Mouse (Mus musculus) midbrain, embryonic 13.5 days (tissue): ENCODE measurements at regions not wholly inside any gene's neighbourhood (a gene's known extent, or its start where the extent isn't known, plus 50 kb on each side); places are given as distances from the start of the nearest gene placed in this dataset.

Experiments
- ATAC-seq: fragments of 200-750 bp; cut with Nextera tagmentation; 2 replicates; pipeline ENCODE4 v1.8.0; 2017; ENCODE audit warnings: mild to moderate bottlenecking, moderate TSS enrichment, moderate library complexity
- H3K27ac ChIP-seq: fragments of 300-500 bp; sonication (generic); 2 replicates; pipeline ENCODE4 v1.5.1; 2015; ENCODE audit warnings: inconsistent platforms, mild to moderate bottlenecking, moderate library complexity
- H3K27me3 ChIP-seq: fragments of 300-500 bp; sonication (generic); 2 replicates; pipeline ENCODE4 v1.6.1; 2015; ENCODE audit warnings: mild to moderate bottlenecking, inconsistent platforms
- H3K36me3 ChIP-seq: fragments of 300-500 bp; sonication (generic); 2 replicates; pipeline ENCODE4 v1.6.1; 2015; ENCODE audit warnings: mild to moderate bottlenecking, inconsistent platforms
- H3K4me1 ChIP-seq: fragments of 300-500 bp; sonication (generic); replicated peaks from 2 replicates; pipeline ENCODE4 v1.6.1; 2015; ENCODE audit warnings: inconsistent platforms
- H3K4me2 ChIP-seq: fragments of 300-500 bp; sonication (generic); replicated peaks from 2 replicates; pipeline ENCODE4 v1.6.1; 2015; ENCODE audit warnings: moderate library complexity, mild to moderate bottlenecking, inconsistent platforms
- H3K4me3 ChIP-seq: fragments of 300-500 bp; sonication (generic); replicated peaks from 2 replicates; pipeline ENCODE4 v1.5.1; 2015; ENCODE audit warnings: mild to moderate bottlenecking, inconsistent platforms
- H3K9ac ChIP-seq: fragments of 300-500 bp; sonication (generic); replicated peaks from 2 replicates; pipeline ENCODE4 v1.6.1; 2015; ENCODE audit warnings: mild to moderate bottlenecking, inconsistent platforms
- H3K9me3 ChIP-seq: fragments of 300-500 bp; sonication (generic); 2 replicates; pipeline ENCODE4 v1.6.1; 2016; ENCODE audit warnings: mild to moderate bottlenecking, inconsistent platforms
- WGBS: fragments of 180-500 bp; shearing (Covaris S2); methylation state at CpG from one replicate; pipeline ENCODE4 v1.1.7; 2015; 5-methylcytosine and 5-hydroxymethylcytosine counted together

GRCm38 (mm10) chr6:143532380-143532779 lies 365.4 kb downstream of the Etnk1 start:
- H3K4me2 ChIP-seq = no peak overlapping the region
- no peak overlapping the region for H3K9ac ChIP-seq
- 93% methylated on average over 12 of the region's 12 CpGs for WGBS
- no peak overlapping the region for H3K27ac ChIP-seq
- no peaks in the 10 kb centered on the region for H3K27me3 ChIP-seq
- no peak for ATAC-seq
- H3K9me3 ChIP-seq = 0 out of 2 replicates have a peak, but pooled peaks cover 3% of the 10 kb centered on the region
- H3K4me1 ChIP-seq = peaks cover 8% of the 10 kb centered on the region
- no peak overlapping the region for H3K4me3 ChIP-seq
- no peaks in the 10 kb centered on the region for H3K36me3 ChIP-seq

DNA sequence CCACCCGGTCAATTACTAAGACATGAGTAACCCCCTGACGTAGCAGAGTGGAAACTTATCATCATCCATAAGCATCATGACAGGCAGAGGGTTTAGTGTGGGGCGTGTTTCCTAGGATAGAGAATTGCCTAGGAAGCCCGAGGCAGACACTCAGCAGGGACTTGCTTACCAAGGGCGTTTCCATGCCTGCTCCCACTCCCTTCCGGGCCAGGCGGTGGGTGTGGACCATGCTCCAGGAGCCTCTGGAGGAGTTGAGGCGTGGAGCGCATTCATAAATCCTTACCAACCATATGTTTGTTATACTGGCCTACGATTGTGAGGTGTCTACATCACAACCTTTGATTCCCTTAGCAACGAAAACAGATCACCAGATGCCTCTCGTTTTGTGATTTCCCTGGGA lies 368.2 kb downstream of the Etnk1 start:
- no peaks in the 10 kb centered on the region for H3K27me3 ChIP-seq
- no peaks in the 10 kb centered on the region for H3K36me3 ChIP-seq
- H3K9me3 ChIP-seq = peaks cover 4% of the 10 kb centered on the region; the same call in 1 of the 2 replicates
- no peak for ATAC-seq
- H3K9ac ChIP-seq = no peak overlapping the region
- no peak overlapping the region for H3K4me3 ChIP-seq
- H3K4me1 ChIP-seq = peaks cover 8% of the 10 kb centered on the region
- no peak overlapping the region for H3K27ac ChIP-seq
- 86% methylated on average over 12 of the region's 12 CpGs for WGBS
- no peak overlapping the region for H3K4me2 ChIP-seq

GRCm38 (mm10) chr6:143535726-143536125 lies 368.7 kb downstream of the Etnk1 start:
- no peaks in the 10 kb centered on the region for H3K27me3 ChIP-seq
- H3K4me1 ChIP-seq = peaks cover 7% of the 10 kb centered on the region
- 84% methylated on average over 15 of the region's 15 CpGs for WGBS
- ATAC-seq = no peak
- no peak overlapping the region for H3K9ac ChIP-seq
- no peak overlapping the region for H3K4me3 ChIP-seq
- H3K27ac ChIP-seq = no peak overlapping the region
- no peak overlapping the region for H3K4me2 ChIP-seq
- H3K36me3 ChIP-seq = no peaks in the 10 kb centered on the region
- peaks cover 4% of the 10 kb centered on the region; the same call in 1 of the 2 replicates for H3K9me3 ChIP-seq

DNA sequence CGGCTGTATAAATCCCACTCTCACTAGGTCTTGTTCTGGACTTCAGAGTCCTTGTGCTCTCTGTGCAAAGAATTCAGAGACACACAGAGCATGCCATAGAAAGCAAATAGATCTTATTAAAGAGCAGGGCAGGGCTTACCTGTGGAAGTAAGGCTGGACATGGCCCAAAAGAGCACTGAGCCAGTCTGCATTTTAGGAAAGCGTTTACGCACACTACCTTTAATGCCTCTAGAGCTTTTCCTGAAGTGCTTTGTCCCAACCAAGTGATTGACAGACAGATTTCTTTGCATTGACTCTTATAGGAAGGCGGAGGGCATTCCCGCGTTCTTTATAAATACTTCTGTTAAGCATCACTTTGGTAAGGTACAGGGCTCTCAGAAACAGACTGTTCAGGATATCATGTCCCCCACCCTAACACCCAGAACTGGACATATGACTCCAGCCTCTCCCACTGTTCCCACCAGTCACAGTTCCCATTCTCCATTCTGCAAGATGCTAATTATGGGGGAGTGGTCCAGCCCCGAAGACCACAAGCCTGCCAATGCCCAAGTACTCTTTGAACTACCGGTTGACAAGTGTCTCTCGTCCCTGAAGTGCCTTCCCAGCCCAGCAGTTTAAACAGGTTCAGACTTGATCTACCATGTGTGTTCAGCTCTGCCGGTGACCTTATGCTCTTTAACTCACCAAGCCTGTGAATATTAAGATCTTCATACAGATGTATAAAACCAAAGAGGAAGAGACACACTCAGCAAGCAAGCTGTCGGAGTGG lies 369.7 kb downstream of the Etnk1 start:
- 84% methylated on average over 11 of the region's 11 CpGs for WGBS
- Histone ChIP-seq H3K9ac (no peak overlapping the region), H3K36me3 (no peaks in the 10 kb centered on the region), H3K4me1 (no peaks in the 10 kb centered on the region), H3K27ac (no peak overlapping the region), H3K9me3 (peaks cover 4% of the 10 kb centered on the region; the same call in 1 of the 2 replicates), H3K27me3 (no peaks in the 10 kb centered on the region), H3K4me3 (no peak overlapping the region), H3K4me2 (no peak overlapping the region)
- ATAC-seq = no peak

DNA sequence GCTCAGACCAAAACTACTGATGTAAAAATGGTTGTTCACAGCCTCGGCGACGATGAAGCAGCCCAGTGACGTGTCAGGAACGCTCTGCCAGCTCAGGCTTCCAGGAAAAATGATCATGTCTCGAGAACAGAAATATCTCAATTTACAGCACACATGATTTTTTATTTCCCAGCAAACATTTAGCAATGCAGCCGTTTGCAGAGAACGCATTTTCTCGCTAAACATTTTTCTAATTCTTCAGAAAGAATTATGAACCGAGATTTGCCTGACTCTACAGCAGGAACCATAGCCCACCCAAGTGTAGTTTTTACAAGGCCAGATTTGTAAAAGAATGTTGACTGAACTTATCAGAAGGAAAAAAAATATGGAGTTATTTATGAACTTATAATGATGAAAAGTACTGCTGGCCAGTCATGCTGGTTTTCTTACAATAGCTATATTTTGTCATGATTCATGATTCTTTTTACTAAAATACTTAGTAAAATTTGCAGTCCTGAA lies 380.4 kb downstream of the Etnk1 start:
- no peak for ATAC-seq
- 91% methylated on average over 10 of the region's 10 CpGs for WGBS

GRCm38 (mm10) chr6:143554946-143555345 lies 387.9 kb downstream of the Etnk1 start:
- 88% methylated on average over 3 of the region's 3 CpGs for WGBS
- no peaks in the 10 kb centered on the region for H3K9me3 ChIP-seq
- H3K36me3 ChIP-seq = no peaks in the 10 kb centered on the region
- H3K27me3 ChIP-seq = no peaks in the 10 kb centered on the region
- no peaks in the 10 kb centered on the region for H3K4me1 ChIP-seq
- no peak overlapping the region for H3K9ac ChIP-seq
- no peak overlapping the region for H3K4me3 ChIP-seq
- ATAC-seq = no peak
- H3K4me2 ChIP-seq = no peak overlapping the region
- H3K27ac ChIP-seq = no peak overlapping the region

More for the DNA sequence above, 380.4 kb downstream of the Etnk1 start:
- no peak overlapping the region for H3K9ac ChIP-seq
- no peaks in the 10 kb centered on the region for H3K4me1 ChIP-seq
- no peak overlapping the region for H3K4me2 ChIP-seq
- H3K27ac ChIP-seq = no peak overlapping the region
- H3K9me3 ChIP-seq = no peaks in the 10 kb centered on the region
- no peaks in the 10 kb centered on the region for H3K36me3 ChIP-seq
- no peak overlapping the region for H3K4me3 ChIP-seq
- no peaks in the 10 kb centered on the region for H3K27me3 ChIP-seq

DNA sequence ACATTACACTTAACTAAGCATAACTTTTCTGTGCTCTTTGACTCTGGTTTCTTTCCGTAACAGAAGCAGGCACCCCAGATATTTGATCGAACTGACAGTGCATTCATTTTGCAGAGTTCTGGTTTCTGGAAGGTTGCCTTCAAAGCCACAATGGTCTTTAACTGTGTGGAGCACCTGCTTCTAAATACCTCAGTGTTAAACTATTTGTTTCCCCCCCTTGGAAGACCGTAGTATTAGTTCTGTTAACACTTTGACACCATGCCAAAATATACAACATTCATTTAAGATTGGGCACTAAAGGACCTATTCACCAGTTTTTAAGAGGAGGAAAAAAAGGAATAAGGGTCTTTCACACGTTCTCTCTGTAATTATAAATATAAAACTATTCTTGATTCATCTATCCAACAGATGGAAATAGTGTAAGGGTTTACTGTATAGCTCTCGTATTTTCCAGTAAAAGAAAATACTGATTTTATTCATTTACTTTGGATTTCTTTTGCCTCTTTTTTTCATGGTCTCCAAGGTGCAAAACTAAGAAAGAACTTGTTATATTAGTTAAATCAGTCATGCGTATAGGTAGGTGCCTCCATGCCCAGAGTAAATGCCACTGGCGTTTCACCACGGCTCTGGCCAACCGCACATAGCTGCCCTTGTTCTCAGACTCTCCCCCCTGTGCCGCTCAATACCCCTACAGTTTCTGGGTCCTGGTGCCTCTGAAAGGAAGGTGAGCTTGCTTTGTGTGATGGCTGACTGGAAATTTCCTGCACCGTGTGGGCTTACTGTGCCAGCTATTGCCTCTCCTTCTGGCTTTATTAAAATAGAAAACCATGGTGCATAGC lies 391.2 kb downstream of the Etnk1 start:
- 84% methylated on average over 11 of the region's 11 CpGs for WGBS

DNA sequence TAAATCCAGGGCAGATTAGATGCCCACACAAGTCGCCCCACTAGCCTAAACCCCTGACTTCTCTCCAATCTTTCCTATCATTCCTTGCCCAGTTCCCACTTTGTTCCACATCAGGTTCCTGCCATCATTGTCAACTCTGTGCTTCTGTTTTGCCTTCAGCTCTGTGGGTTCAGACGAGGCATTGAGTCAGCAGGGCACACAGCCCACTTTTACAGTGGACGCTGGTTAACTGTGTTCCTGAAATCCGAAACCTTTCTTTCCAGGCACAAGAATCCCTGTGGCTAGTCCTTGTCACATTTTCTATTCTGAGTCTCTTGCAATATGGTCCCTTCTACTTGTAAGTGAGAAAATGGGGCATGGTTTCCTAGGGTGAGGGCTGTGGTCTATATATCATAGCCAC lies 392.3 kb downstream of the Etnk1 start:
- Histone ChIP-seq H3K9ac (no peak overlapping the region), H3K36me3 (no peaks in the 10 kb centered on the region), H3K4me3 (no peak overlapping the region), H3K4me1 (no peaks in the 10 kb centered on the region), H3K4me2 (no peak overlapping the region), H3K9me3 (no peaks in the 10 kb centered on the region), H3K27ac (no peak overlapping the region), H3K27me3 (no peaks in the 10 kb centered on the region)
- WGBS = 71% methylated on average over 4 of the region's 4 CpGs
- no peak for ATAC-seq

More for the DNA sequence above, 391.2 kb downstream of the Etnk1 start:
- Histone ChIP-seq H3K36me3 (no peaks in the 10 kb centered on the region), H3K4me2 (no peak overlapping the region), H3K27ac (no peak overlapping the region), H3K9me3 (no peaks in the 10 kb centered on the region), H3K9ac (no peak overlapping the region), H3K4me1 (no peaks in the 10 kb centered on the region), H3K4me3 (no peak overlapping the region), H3K27me3 (no peaks in the 10 kb centered on the region)
- ATAC-seq = no peak

GRCm38 (mm10) chr6:143561316-143562088 lies 394.5 kb downstream of the Etnk1 start:
- no peaks in the 10 kb centered on the region for H3K4me1 ChIP-seq
- H3K4me3 ChIP-seq = no peak overlapping the region
- WGBS = 76% methylated on average over 6 of the region's 6 CpGs
- no peak overlapping the region for H3K9ac ChIP-seq
- no peak overlapping the region for H3K4me2 ChIP-seq
- H3K36me3 ChIP-seq = no peaks in the 10 kb centered on the region
- no peaks in the 10 kb centered on the region for H3K27me3 ChIP-seq
- H3K27ac ChIP-seq = no peak overlapping the region
- ATAC-seq = no peak
- no peaks in the 10 kb centered on the region for H3K9me3 ChIP-seq

DNA sequence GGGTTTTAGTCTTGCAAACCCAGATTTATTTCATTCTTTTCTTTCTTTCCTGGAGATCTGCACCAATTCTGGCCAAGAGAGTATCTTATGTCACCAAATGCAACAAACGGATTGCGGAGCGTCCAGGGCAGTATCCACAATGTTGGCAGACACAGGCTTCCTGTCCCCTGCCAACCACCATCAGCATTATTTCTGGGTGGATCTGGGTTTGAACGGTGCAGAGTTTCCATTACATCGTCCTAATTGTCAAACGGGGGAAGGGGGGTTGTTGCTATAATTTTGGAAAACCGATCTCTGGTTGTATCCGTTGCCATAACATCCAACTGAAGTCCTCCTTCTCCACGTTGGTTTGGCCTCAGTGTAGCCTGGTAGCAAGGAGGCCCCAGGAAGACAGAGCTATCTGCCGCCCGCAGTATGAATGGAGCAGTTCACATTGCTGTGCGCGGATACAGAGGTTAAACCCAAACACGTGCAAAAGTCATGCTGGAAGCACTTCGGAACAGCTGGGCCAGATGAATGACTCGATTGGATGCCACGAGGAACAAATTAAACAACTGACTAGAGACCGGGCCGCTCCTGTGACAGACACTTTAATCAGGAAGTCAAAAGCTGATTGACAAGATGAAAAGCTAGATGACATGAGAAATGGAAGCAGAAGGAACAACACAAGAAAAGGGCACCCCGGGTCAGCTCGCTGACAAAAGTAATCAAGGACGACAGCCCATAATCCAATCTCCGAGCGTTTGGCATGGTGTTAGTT lies 404.5 kb downstream of the Etnk1 start:
- Histone ChIP-seq H3K36me3 (no peaks in the 10 kb centered on the region), H3K27ac (no peak overlapping the region), H3K9me3 (no peaks in the 10 kb centered on the region), H3K9ac (no peak overlapping the region), H3K27me3 (no peaks in the 10 kb centered on the region), H3K4me3 (no peak overlapping the region), H3K4me1 (0 out of 2 replicates have a peak, but pooled peaks cover 3% of the 10 kb centered on the region), H3K4me2 (no peak overlapping the region)
- WGBS = 72% methylated on average over 24 of the region's 24 CpGs
- ATAC-seq = no peak

DNA sequence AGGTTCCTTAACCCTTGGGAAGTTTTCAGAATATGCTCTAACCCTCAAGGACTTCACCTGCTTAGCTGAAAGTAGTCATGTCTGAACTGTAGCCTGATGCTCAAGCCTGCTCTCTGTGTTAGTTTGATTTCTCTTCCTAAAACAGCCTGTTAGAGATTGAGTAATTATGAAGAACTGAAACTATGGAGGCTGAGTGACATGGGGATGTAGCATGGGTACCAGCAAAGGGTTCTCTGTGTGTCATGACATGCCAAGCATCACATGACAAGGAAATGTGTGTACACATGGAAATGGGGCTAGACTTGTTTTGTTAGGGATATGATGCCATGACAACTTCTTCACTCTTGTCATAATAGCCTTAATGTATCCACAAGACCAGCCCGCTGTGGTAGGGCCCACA lies 412.2 kb downstream of the Etnk1 start:
- Histone ChIP-seq H3K9me3 (no peaks in the 10 kb centered on the region), H3K9ac (no peak overlapping the region), H3K4me3 (no peak overlapping the region), H3K4me2 (no peak overlapping the region), H3K36me3 (no peaks in the 10 kb centered on the region), H3K4me1 (no peaks in the 10 kb centered on the region), H3K27me3 (no peaks in the 10 kb centered on the region), H3K27ac (no peak overlapping the region)
- 87% methylated on average over 1 of the region's 1 CpGs for WGBS
- no peak for ATAC-seq
